Mouse (Mus musculus): Measurements from ENCODE around the gene Alox8.

- TF ChIP-seq CTCF (IDR thresholded peaks at IDR 0.05; ENCODE audit: borderline replicate concordance, insufficient read depth, low read length), result peak; percentile 62
- TF ChIP-seq POLR2A (IDR thresholded peaks at IDR 0.05; ENCODE audit: low read depth, low read length), result no peak
Observed at GRCm38 (mm10) chr11:69171626-69172025, 26.0 kb downstream of the Alox8 start.
